Mouse (Mus musculus) kidney, postnatal 14 days (tissue): Measurements from ENCODE around the gene Slc9a9.

Experiments used
- DNase-seq: peaks from one replicate; pipeline ENCODE4 v3.0.0; 2022; ENCODE audit warnings: mixed read lengths

Gene Slc9a9

DNA sequence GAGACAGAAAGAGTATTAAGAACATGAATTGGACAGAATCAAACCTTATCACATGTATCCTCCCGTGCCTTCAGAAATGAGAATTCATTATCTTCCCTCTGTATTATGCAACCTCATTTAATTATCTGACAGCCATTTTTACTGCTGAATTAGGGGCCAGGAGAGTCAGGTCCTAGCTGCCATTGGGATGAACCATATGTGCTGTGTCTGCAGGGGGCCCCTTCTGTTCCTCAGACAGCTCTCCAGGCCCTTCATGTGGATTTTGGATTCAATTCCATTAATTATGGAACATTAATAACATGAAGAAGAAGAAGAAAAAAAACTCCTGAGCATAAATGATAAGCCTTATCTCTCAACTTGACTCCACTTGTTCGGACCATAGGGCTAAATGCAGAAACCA, 559.4 kb downstream of the Slc9a9 start:
- no peak for DNase-seq

DNA sequence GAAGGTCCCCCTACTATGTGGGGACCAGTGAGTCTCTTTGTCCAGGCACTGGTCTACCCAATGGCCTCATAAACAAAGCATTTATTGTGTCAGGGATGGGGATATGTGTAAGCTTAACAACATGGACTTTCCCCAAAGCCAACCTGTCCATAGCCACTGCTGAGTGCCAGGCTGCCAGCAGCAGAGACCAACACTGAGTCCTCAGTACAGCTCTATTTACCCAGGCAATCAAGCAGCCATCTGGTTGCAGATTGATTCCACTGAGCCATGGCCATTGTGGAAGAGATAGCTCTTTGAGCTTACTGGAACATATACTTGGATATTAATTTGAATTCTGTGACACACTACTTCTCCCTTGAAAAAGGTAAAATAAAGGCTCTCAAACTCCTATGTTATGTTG, 570.2 kb downstream of the Slc9a9 start:
- no peak for DNase-seq

DNA sequence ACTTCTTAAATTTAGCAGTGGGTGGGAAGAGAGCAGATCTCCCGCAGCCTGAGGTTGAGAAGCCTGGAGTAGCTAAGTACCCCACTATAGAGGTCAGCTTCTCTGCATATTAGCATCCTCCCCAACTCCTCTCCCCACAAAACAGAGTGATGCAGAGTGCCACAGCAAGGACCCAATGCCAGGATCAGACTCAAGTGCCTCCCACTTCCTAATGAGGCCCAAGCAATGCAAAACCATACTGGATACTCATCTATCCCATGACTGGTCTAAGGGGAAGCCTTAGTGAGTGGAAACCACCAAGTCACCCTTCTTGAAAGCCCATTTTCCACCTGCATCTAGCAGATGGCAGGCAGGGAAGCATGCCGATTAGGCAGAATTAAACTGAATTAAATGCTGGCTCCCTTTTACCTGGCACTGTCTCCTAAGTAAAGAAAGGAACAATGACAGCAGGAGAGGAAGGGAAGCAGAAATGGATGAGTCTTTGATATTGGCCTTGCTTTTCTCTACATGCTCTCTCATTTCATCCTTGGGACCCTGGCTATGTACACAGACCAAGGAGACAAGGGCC, 573.0 kb downstream of the Slc9a9 start:
- no peak for DNase-seq

DNA sequence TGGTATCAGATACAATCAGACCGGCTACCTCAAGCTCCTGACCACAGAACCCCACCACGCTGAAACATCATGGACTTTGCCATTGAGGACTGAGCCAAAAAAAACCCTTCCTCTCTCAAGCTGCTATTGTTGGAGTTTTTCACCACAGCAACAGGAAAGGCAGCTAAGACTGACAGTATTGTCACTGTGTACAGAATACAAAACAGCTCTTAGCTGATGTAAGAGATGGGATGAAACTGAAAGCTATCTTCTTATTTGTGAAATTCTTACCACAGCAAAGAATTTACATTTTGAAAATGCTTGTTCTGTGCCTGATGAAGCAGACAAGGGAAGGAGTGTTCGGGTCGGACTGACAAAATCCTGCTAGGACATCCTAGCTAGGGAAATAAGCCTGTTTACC, 584.5 kb downstream of the Slc9a9 start:
- DNase-seq = no peak

DNA sequence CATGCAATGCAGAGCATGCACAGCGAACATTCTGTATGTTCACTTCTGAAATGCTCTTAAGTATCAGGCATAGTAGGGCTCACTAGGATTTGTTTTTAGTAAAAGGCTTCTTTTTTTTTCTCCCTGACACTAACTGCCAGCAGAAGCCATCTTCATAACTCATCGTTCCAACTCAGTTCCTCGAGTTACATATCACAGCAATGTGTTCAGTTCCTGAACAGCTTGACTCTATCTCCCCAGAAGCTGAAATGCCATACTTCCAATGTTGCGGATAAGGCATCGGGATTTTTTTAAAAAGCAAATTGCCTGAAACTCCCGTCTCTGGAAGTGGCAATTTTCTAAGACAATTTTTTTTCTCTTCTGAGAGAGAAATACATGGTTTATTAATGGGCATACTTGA, 586.1 kb downstream of the Slc9a9 start:
- no peak for DNase-seq

DNA sequence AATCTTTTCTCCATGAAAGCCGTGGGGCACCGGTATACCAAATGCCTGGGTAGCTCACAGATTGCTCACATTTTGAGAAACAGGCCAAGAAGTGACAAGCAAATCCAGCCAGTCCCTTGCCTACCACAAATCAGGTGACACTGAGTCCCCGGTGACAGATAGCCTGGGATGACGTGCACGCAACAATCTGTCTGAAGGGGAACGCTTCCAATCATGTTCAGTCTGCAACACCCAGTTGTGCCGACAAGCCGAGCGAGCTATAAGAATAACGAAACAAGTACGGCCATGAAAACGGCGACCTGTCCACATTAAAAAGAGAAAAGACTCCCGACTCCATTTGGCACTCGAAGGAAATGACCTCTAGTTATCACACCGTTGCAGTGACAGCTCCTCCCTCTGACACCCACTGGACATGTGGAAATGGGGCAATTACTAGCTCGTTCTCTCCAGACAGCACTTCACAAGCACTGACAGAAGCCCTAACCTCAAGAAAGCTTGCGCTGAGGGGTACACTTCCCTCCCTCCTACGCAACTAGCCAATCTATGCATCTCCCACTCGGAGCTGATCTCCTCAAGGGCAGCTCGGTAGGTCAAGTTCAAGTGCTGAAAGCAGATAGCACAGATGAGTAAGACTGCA, 587.1 kb downstream of the Slc9a9 start:
- DNase-seq = no peak

DNA sequence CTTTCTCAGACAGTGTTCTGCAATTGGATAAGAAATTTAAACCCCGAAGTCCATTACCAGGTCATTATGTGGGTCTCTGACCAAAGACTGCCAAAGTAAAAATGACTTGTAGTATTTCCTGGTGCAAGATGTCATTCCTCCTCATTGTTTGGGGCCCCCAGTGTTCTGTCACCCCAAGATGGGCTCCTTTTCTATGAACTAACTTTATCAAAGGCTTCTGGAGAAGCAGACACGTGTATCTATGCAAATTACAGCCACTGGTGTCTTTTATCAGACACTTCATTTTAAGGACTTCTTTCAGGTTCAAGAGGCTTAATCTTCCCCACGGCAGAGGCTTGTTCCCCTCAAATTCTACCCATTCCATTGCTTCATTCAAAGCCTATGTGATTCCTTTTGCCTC, 593.1 kb downstream of the Slc9a9 start:
- DNase-seq = no peak

DNA sequence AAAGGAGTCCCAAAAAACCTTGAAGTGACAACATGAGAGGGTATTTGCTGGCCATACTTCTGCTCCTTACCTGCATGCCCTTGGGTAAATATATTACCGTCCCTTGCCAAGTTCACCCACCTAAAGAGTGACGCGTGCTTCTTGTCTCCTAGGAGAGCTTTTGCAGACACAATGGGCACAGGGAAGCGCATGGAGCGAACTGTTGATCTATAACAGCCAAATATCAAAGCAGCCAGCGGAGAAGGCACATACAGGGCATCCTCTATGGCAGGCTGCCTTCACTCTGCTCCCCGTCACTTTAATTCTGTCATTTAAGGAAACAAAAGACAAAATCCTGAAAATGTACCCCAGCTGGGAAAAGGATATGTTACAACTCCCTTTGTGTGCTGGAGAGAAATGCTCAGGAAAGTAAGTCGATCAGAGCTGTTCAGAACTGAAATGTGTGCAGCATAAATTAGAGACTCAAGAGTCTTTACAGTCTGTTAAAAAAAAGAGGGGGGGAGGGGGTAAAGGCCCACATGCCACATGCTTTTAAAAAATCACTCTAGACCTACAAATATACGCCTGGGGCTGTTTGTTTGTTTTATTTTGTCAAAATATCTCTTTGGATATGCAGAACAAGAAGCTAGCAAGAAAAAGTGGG, 594.3 kb downstream of the Slc9a9 start:
- no peak for DNase-seq

DNA sequence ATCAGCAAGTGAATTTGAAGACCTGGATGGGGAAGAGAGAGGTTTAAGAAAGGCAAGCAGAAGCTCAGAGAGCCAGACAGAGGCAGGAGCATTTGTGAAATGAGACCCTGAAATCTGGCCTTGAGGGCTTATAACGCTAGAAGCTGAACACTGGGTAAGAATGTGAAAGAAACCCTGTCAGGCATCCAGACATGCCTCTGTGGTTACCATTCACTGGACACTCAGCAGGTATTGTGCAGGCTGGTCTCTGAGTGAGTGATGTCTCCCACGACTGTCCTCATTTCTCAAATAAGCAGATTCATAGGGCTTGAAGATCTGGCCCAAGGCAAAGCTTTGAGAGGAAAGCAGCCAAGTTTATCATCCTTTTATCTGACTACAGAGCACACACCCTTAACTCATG, 596.5 kb downstream of the Slc9a9 start:
- no peak for DNase-seq

DNA sequence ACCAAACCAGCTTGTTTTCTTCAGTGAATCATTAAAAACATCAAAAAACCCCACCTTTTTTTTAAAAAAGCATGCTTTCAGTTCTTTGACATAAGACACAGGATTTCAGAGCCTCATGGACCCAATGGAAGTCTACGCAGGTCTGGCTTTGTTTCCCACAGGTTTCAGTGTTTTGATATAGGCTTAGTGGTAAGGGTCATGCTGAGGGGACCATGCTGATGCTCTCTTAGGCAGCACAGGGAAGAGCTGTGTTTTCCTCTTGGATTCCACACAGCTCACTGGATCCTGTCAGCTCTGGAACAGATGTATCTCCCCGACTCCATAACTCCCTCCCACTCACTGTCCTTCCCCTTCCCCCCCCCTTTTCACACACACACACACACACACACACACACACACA, 597.2 kb downstream of the Slc9a9 start:
- DNase-seq = no peak

DNA sequence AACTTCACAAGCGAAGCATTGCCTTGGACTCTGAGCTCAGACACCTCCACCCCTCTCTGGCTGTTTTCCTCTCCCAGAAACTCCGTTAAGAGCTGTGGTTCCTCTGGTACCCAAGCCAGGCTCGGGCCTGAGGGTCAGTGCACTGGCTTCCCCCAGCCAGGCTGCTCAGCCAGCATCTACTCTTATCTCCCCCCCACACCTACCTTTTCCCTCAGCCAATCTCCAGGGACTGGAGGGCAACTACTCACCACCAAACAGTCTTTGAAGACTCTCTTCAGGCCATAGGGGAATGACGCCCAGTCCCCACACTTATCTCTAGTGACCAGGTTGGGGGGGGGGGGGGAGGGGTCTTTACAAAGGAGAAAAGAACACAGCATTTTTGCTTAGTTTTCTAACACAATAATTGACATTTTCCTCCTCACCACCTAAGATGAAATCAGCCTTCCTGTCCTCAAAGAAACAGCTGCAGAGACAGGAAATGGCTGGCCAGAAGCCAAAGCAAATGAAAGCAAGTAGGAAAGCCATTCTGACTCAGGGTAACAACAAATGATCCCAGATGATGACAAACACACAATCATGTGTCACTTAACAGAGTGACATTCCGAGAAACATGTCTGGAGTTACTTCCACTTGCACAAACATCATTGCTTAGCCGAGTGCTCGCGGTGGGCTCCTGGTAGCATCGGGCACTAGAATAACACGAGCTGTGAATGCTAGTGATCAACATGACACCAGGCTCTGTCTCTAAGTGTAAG, 610.1 kb downstream of the Slc9a9 start:
- DNase-seq = peak; percentile 79
